Mouse (Mus musculus): ENCODE data around the gene Cdc42ep4. TPM values are rescaled to one million over a fixed set of nuclear protein-coding genes. Genes with fewer than 3 reads are reported as not detected.
A peak's percentile ranks its signal among the peaks of the same experiment; 100 is the strongest.

Gene Cdc42ep4
- total RNA-seq, 4 experiments from 2014 or later = 32.4 to 41.1 (median 37.3) TPM

DNA sequence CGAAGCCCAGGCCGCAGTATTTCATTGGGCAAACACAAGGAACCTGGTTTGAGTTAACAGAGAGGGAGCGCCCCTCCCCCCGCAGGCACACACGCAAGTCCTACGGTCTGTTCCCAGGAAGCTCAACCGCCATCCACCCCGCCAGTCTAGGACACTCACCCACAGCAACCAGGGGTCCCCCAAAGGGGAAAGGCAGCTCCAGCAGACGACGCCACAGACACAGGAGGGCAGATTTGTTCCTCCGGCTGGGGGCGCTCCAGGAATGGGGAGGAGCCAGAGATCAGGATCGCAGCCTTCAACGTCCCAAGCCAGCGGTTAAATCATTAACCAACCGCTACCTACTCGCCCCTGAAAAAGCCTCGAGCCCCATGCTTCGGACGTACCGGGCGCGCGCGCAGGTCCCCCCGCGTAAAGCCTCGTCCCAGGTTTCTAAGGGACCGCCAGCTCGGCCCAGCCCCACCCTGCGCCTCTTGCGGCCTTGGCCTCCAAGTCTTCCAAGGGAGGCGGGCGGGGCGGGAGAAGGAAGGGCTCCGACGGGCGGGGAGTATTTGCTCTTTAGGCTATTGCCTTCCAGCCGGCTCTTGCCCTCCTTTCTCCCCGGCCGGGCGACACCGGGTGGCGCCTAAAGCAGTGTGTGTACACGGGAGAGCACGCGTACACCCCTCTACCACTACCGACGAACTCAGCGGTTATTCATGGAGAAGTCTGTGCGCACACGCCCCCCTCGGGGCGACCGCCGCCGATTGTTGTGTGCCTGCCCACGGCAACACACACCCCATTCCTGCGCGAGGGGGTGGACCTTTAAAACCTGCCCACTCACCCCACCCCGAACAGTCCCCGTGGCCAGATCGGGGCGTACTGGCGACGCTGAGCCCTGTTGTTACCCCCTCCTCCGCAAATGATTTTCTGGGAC lies 854 bp downstream of the Cdc42ep4 start:
- peak; percentile 53 to 66 for DNase-seq (ENCODE audit: low spot score in 2 of 2)

GRCm38 (mm10) chr11:113749749-113750351 lies 1.8 kb downstream of the Cdc42ep4 start:
- DNase-seq (ENCODE audit: low spot score in 2 of 2) = no peak

- no peak for DNase-seq (ENCODE audit: low spot score in 2 of 2)
Measured at GRCm38 (mm10) chr11:113748797-113749521, 2.7 kb downstream of the Cdc42ep4 start.

- no peak for DNase-seq (ENCODE audit: low spot score in 2 of 2)
Measured at GRCm38 (mm10) chr11:113747725-113748380, 3.8 kb downstream of the Cdc42ep4 start.

DNA sequence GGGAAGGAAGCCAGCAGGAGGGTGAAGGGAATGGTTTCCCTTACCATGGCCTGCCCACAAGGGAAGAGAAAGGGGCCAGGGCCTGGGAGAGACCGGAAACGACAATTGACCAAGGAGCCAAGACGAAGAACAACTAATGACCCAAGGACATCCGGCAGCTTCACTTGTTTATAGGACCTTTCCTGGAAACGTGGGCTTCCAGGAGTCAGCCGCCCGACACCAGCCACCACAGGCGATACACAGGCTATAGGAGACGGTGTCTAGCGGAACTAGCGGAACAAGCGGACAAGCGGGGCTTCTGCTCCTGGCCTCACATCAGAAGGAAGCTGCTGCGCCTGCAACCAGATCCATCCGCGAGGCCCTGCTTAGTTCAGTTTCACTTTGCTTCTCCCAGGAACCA lies 4.6 kb downstream of the Cdc42ep4 start:
- DNase-seq (ENCODE audit: low spot score in 2 of 2) = no peak

- no peak for DNase-seq (ENCODE audit: low spot score in 2 of 2)
Measured at GRCm38 (mm10) chr11:113745961-113746360, 5.7 kb downstream of the Cdc42ep4 start.

DNA sequence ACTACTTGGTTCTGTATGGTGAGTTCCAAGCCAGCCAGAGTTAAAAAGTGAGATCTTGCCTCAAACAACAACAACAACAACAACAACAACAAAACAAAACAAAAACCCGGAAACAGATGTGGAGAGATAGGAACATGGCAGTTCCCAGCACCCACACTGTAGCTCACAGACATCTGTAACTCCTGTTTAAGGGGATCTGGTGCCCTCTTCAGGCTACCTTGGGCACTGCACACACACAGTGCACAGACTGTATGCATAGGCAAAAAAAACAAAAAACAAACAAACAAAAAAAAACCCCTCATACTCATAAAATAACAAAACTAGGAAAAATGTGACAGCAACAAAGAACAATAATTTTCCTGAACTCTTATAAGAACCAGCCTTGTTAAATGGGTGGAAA lies 8.7 kb downstream of the Cdc42ep4 start:
- DNase-seq (ENCODE audit: low spot score in 2 of 2) = no peak

GRCm38 (mm10) chr11:113740100-113740499 lies 11.6 kb downstream of the Cdc42ep4 start:
- no peak for DNase-seq (ENCODE audit: low spot score in 2 of 2)

DNA sequence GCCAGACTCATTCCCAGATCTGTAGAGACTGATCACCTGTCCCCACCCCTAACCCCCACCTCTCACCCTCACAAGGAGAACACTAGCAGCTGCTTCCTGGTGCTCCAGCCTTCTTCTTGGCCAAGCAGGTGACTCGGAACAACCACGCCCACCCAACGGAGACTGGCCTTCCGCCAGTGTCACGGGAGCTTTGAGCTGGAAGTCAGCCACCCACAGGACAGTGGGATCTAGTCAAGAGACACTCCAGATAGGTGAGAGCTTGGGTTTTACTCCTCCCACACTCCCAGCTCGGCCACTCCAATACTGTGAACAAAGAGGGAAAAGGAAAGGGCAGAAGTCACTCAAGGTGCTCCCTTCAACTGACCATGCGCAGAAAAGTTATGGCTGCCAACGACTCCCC lies 12.5 kb downstream of the Cdc42ep4 start:
- no peak for DNase-seq (ENCODE audit: low spot score in 2 of 2)

GRCm38 (mm10) chr11:113737912-113738311 lies 13.8 kb downstream of the Cdc42ep4 start:
- DNase-seq (ENCODE audit: low spot score in 2 of 2) = no peak

DNA sequence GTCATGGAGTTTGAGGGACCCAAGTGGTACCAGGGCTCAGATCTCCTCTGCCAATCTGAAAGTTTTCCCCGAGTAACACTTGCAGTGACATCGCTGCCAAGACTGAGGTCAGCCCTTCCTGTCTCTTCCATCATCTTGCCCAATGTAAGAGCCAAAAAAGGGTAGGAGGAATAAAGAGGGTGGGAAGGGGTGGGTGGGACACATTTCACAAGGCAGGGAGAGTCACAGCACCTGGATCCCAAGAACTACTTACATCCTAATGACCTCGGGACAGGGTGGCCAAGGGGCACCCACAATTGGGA lies 14.2 kb downstream of the Cdc42ep4 start:
- DNase-seq (ENCODE audit: low spot score in 2 of 2) = no peak

DNA sequence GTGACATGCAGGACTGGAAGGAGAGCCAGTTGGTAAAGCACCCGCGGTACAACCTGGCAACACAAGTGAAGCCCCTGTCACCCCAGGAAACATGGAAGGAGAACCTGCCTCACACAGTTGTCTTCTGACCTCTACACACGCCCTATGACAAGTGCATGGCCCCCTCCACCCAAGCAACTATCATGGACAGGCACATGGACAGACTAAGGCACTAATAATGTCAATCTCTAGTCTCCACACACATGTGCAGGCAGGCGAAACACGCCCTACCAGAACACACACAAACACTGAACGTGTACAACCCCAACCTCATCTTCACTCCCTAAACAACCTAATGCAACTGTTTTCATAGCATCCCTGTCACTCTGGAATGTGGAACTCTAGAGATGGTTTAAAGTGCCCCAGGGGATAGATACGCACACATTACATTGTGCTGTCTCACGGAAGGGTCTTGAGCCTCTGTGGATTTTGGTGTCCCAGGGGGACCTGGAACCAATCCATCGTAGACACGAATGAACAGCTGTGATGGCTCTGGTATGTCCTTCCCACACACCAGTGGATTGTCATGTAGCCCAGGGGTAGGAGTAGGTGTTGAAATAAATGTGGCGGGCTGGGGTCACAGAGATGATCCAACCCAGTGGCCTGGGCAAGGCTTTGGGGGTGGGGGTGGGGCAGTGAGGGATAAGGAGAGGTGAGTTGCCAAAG lies 14.7 kb downstream of the Cdc42ep4 start:
- DNase-seq (ENCODE audit: low spot score in 2 of 2) = no peak

GRCm38 (mm10) chr11:113735151-113735550 lies 16.5 kb downstream of the Cdc42ep4 start:
- DNase-seq (ENCODE audit: low spot score in 2 of 2) = no peak

- no peak for DNase-seq (ENCODE audit: low spot score in 2 of 2)
Measured at GRCm38 (mm10) chr11:113733631-113734364, 17.9 kb downstream of the Cdc42ep4 start.

DNA sequence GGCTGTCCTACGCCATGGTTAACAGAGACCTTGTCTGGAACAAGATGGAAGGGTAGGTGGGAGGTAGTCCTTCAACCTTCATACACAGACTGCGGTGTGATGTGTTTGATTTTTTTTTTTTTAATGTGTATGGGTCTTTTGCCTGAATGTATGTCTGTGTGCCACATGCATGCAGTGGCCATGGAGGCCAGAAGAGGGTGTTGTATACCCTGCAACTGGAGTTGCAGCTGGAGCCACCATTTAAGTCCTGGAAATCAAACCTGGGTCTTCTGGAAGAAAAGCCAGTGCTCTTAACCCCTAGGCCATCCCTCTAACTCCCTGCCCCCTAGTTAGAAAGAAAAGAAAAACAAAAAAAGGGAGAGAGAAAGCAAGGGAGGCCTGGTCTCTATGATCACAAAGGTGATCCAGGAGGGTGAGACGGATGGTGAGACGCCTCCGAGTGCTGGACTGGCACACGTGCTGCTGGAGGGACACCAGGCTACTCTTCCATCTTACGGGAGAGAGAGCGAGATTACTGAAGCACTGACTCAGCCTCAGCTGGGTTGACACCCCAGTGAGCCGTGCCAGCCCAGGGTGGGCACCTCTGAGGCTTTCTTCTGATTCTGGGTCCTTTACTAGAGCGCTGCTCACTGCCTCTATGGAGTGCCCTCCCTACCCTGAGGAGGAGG lies 19.6 kb downstream of the Cdc42ep4 start:
- no peak for DNase-seq (ENCODE audit: low spot score in 2 of 2)

- no peak for DNase-seq (ENCODE audit: low spot score in 2 of 2)
Measured at GRCm38 (mm10) chr11:113730879-113731278, 20.8 kb downstream of the Cdc42ep4 start.

GRCm38 (mm10) chr11:113729917-113730316 lies 21.8 kb downstream of the Cdc42ep4 start:
- DNase-seq (ENCODE audit: low spot score in 2 of 2) = no peak

DNA sequence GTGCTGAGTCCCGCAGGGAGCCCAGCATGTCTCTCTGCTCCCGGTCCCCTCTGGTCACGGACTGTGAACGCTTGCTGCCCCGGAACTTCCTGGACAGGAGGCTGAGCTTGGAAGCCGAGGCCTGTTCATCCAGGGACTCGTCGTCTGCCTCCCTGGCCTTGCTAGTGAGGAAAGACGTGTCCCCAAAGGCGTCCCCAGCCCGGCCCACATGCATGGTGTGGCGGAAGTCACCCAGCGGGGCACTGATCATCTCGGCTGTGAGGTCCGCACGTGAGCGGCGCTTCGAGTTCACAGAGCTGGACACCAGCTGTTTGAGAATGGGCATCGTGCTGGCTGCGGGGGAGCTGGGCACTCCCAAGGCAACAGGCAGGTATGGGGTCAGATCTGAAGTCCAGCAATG lies 22.4 kb downstream of the Cdc42ep4 start:
- no peak for DNase-seq (ENCODE audit: low spot score in 2 of 2)

DNA sequence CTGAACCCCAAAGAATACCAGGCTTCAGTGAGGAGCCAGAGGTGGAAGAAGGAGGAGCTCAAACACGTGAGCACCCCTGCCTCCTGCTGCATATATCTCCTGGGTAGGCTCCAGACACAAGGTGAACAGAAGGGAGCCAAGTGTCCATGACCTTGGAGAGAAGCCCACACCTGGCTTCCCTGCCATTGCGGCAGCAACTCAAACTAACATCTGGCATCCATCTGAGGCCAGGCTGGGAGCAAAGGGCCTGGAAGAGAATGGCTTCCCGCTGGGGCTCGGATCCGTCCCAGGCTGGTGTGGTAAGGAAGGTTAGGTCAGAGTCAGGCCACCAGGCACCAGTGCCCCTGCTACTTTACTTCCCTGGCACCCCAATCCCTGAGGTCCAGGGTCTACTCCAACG lies 23.7 kb downstream of the Cdc42ep4 start:
- no peak for DNase-seq (ENCODE audit: low spot score in 2 of 2)
